Mouse (Mus musculus): ENCODE data around the gene Slc25a17. TPM values are rescaled to one million over a fixed set of nuclear protein-coding genes. Genes with fewer than 3 reads are reported as not detected.

Gene Slc25a17
- polyA plus RNA-seq, 1 experiment from 2014 or later: 40.9 TPM

GRCm38 (mm10) chr15:81327501-81327900, 33.1 kb downstream of the Slc25a17 start:
- 77% methylated on average over 7 of the region's 7 CpGs for WGBS (ENCODE audit: insufficient replicate concordance)
- Histone ChIP-seq H3K36me3 (replicated peaks) (peaks cover 72% of the 10 kb centered on the region), H3K4me1 (replicated peaks) (no peaks in the 10 kb centered on the region), H3K4me2 (no peak overlapping the region), H3K4me3 (replicated peaks) (no peak overlapping the region), H3K9ac (no peak overlapping the region), H3K27me3 (no peaks in the 10 kb centered on the region), H3K9me3 (replicated peaks) (no peaks in the 10 kb centered on the region), H3K27ac (replicated peaks) (no peak overlapping the region)
- no peak for ATAC-seq (ENCODE audit: insufficient read depth)

- peaks cover 85% of the 10 kb centered on the region for H3K36me3 ChIP-seq (replicated peaks)
- 46% methylated on average over 4 of the region's 4 CpGs for WGBS (ENCODE audit: insufficient replicate concordance)
- H3K27ac ChIP-seq (replicated peaks): no peak overlapping the region
- no peaks in the 10 kb centered on the region for H3K9me3 ChIP-seq (replicated peaks)
- no peaks in the 10 kb centered on the region for H3K4me1 ChIP-seq (replicated peaks)
- H3K4me3 ChIP-seq (replicated peaks): no peak overlapping the region
- ATAC-seq (ENCODE audit: insufficient read depth): no peak
- no peak overlapping the region for H3K9ac ChIP-seq
- no peak overlapping the region for H3K4me2 ChIP-seq
- H3K27me3 ChIP-seq: no peaks in the 10 kb centered on the region
These were observed 35.6 kb downstream of the Slc25a17 start for GRCm38 (mm10) chr15:81324979-81325378.

GRCm38 (mm10) chr15:81320137-81320536, 40.5 kb downstream of the Slc25a17 start:
- no peak overlapping the region for H3K4me2 ChIP-seq
- no peaks in the 10 kb centered on the region for H3K9me3 ChIP-seq (replicated peaks)
- H3K4me3 ChIP-seq (replicated peaks): no peak overlapping the region
- H3K27me3 ChIP-seq: no peaks in the 10 kb centered on the region
- 72% methylated on average over 3 of the region's 3 CpGs for WGBS (ENCODE audit: insufficient replicate concordance)
- H3K9ac ChIP-seq: no peak overlapping the region
- ATAC-seq (ENCODE audit: insufficient read depth): no peak
- H3K36me3 ChIP-seq (replicated peaks): peaks cover 79% of the 10 kb centered on the region
- no peaks in the 10 kb centered on the region for H3K4me1 ChIP-seq (replicated peaks)
- no peak overlapping the region for H3K27ac ChIP-seq (replicated peaks)

GRCm38 (mm10) chr15:81319462-81319861, 41.1 kb downstream of the Slc25a17 start:
- 82% methylated on average over 9 of the region's 9 CpGs for WGBS (ENCODE audit: insufficient replicate concordance)
- Histone ChIP-seq H3K27ac (replicated peaks) (no peak overlapping the region), H3K9me3 (replicated peaks) (no peaks in the 10 kb centered on the region), H3K4me1 (replicated peaks) (no peaks in the 10 kb centered on the region), H3K36me3 (replicated peaks) (peaks cover 74% of the 10 kb centered on the region), H3K27me3 (no peaks in the 10 kb centered on the region), H3K4me2 (no peak overlapping the region), H3K9ac (no peak overlapping the region), H3K4me3 (replicated peaks) (no peak overlapping the region)
- ATAC-seq (ENCODE audit: insufficient read depth): no peak

- no peak for ATAC-seq (ENCODE audit: insufficient read depth)
- Histone ChIP-seq H3K27ac (replicated peaks) (no peak overlapping the region), H3K9me3 (replicated peaks) (no peaks in the 10 kb centered on the region), H3K4me3 (replicated peaks) (no peak overlapping the region), H3K27me3 (no peaks in the 10 kb centered on the region), H3K4me2 (no peak overlapping the region), H3K36me3 (replicated peaks) (peaks cover 28% of the 10 kb centered on the region), H3K4me1 (replicated peaks) (no peaks in the 10 kb centered on the region), H3K9ac (no peak overlapping the region)
- WGBS (ENCODE audit: insufficient replicate concordance): 62% methylated on average over 3 of the region's 3 CpGs
These were observed 46.7 kb downstream of the Slc25a17 start for GRCm38 (mm10) chr15:81313928-81314327.

GRCm38 (mm10) chr15:81311026-81311425, 49.6 kb downstream of the Slc25a17 start:
- H3K9me3 ChIP-seq (replicated peaks): no peaks in the 10 kb centered on the region
- 75% methylated on average over 6 of the region's 6 CpGs for WGBS (ENCODE audit: insufficient replicate concordance)
- no peak overlapping the region for H3K9ac ChIP-seq
- H3K4me1 ChIP-seq (replicated peaks): no peaks in the 10 kb centered on the region
- peaks cover 2% of the 10 kb centered on the region for H3K36me3 ChIP-seq (replicated peaks)
- no peaks in the 10 kb centered on the region for H3K27me3 ChIP-seq
- no peak for ATAC-seq (ENCODE audit: insufficient read depth)
- no peak overlapping the region for H3K27ac ChIP-seq (replicated peaks)
- H3K4me3 ChIP-seq (replicated peaks): no peak overlapping the region
- no peak overlapping the region for H3K4me2 ChIP-seq

- Histone ChIP-seq H3K9ac (no peak overlapping the region), H3K9me3 (replicated peaks) (no peaks in the 10 kb centered on the region), H3K27me3 (no peaks in the 10 kb centered on the region), H3K27ac (replicated peaks) (no peak overlapping the region), H3K36me3 (replicated peaks) (no peaks in the 10 kb centered on the region), H3K4me2 (no peak overlapping the region), H3K4me1 (replicated peaks) (no peaks in the 10 kb centered on the region), H3K4me3 (replicated peaks) (no peak overlapping the region)
- 84% methylated on average over 9 of the region's 9 CpGs for WGBS (ENCODE audit: insufficient replicate concordance)
- ATAC-seq (ENCODE audit: insufficient read depth): no peak
These were observed 50.3 kb downstream of the Slc25a17 start for GRCm38 (mm10) chr15:81310353-81310752.

GRCm38 (mm10) chr15:81308038-81308437, 52.6 kb downstream of the Slc25a17 start:
- Histone ChIP-seq H3K9ac (no peak overlapping the region), H3K4me3 (replicated peaks) (no peak overlapping the region), H3K4me2 (no peak overlapping the region), H3K36me3 (replicated peaks) (no peaks in the 10 kb centered on the region), H3K9me3 (replicated peaks) (no peaks in the 10 kb centered on the region), H3K27ac (replicated peaks) (no peak overlapping the region), H3K27me3 (no peaks in the 10 kb centered on the region), H3K4me1 (replicated peaks) (no peaks in the 10 kb centered on the region)
- ATAC-seq (ENCODE audit: insufficient read depth): no peak
- 62% methylated on average over 7 of the region's 7 CpGs for WGBS (ENCODE audit: insufficient replicate concordance)

- Histone ChIP-seq H3K36me3 (replicated peaks) (no peaks in the 10 kb centered on the region), H3K4me3 (replicated peaks) (no peak overlapping the region), H3K27me3 (no peaks in the 10 kb centered on the region), H3K9me3 (replicated peaks) (no peaks in the 10 kb centered on the region), H3K9ac (no peak overlapping the region), H3K4me2 (no peak overlapping the region), H3K4me1 (replicated peaks) (0 out of 2 replicates have a peak, but pooled peaks cover 2% of the 10 kb centered on the region), H3K27ac (replicated peaks) (no peak overlapping the region)
- no peak for ATAC-seq (ENCODE audit: insufficient read depth)
- 81% methylated on average over 6 of the region's 6 CpGs for WGBS (ENCODE audit: insufficient replicate concordance)
These were observed 54.1 kb downstream of the Slc25a17 start for GRCm38 (mm10) chr15:81306501-81306900.

- no peaks in the 10 kb centered on the region for H3K9me3 ChIP-seq (replicated peaks)
- no peaks in the 10 kb centered on the region for H3K36me3 ChIP-seq (replicated peaks)
- H3K4me1 ChIP-seq (replicated peaks): 0 out of 2 replicates have a peak, but pooled peaks cover 5% of the 10 kb centered on the region
- ATAC-seq (ENCODE audit: insufficient read depth): no peak
- WGBS (ENCODE audit: insufficient replicate concordance): 62% methylated on average over 8 of the region's 8 CpGs
- no peak overlapping the region for H3K9ac ChIP-seq
- H3K27me3 ChIP-seq: no peaks in the 10 kb centered on the region
- no peak overlapping the region for H3K27ac ChIP-seq (replicated peaks)
- H3K4me3 ChIP-seq (replicated peaks): no peak overlapping the region
- no peak overlapping the region for H3K4me2 ChIP-seq
These were observed 55.6 kb downstream of the Slc25a17 start for GRCm38 (mm10) chr15:81305035-81305434.

- no peak overlapping the region for H3K4me2 ChIP-seq
- no peaks in the 10 kb centered on the region for H3K36me3 ChIP-seq (replicated peaks)
- no peak overlapping the region for H3K4me3 ChIP-seq (replicated peaks)
- H3K27ac ChIP-seq (replicated peaks): no peak overlapping the region
- H3K4me1 ChIP-seq (replicated peaks): 0 out of 2 replicates have a peak, but pooled peaks cover 5% of the 10 kb centered on the region
- no peak overlapping the region for H3K9ac ChIP-seq
- no peaks in the 10 kb centered on the region for H3K27me3 ChIP-seq
- no peaks in the 10 kb centered on the region for H3K9me3 ChIP-seq (replicated peaks)
- no peak for ATAC-seq (ENCODE audit: insufficient read depth)
- 70% methylated on average over 7 of the region's 7 CpGs for WGBS (ENCODE audit: insufficient replicate concordance)
These were observed 56.6 kb downstream of the Slc25a17 start for GRCm38 (mm10) chr15:81304006-81304405.

- ATAC-seq (ENCODE audit: insufficient read depth): no peak
- H3K27me3 ChIP-seq: no peaks in the 10 kb centered on the region
- H3K4me1 ChIP-seq (replicated peaks): 0 out of 2 replicates have a peak, but pooled peaks cover 5% of the 10 kb centered on the region
- no peak overlapping the region for H3K4me3 ChIP-seq (replicated peaks)
- H3K9ac ChIP-seq: no peak overlapping the region
- no peaks in the 10 kb centered on the region for H3K9me3 ChIP-seq (replicated peaks)
- no peak overlapping the region for H3K27ac ChIP-seq (replicated peaks)
- H3K36me3 ChIP-seq (replicated peaks): no peaks in the 10 kb centered on the region
- H3K4me2 ChIP-seq: no peak overlapping the region
- WGBS (ENCODE audit: insufficient replicate concordance): 49% methylated on average over 13 of the region's 13 CpGs
These were observed 58.3 kb downstream of the Slc25a17 start for GRCm38 (mm10) chr15:81302151-81302808.

Measured in liver, embryonic 15.5 days (tissue).